Mouse (Mus musculus) adrenal gland, adult 8-10 months (tissue): ENCODE results near the gene Gm43951. TPM values are rescaled to one million over a fixed set of nuclear protein-coding genes. Genes with fewer than 3 reads are reported as not detected.

Source experiments
- DNase-seq: peaks from one replicate; pipeline ENCODE4 v3.0.0; 2022
- total RNA-seq, 4 experiments: library from RNA; stranded (reverse); gene quantifications; 2 replicates each; pipeline ENCODE4 v1.2.4; 2022

The Gm43951 gene
- 1 to 10 TPM in 3 of 4 experiments, under 1 TPM in 1; 0.64 to 2.1 (median 1.3) TPM for total RNA-seq

GRCm38 (mm10) chr11:72206341-72207203 is at the start of gene Gm43951:
Gene Gm43951 (minus strand): TSS chr11:72206840.
- no peak for DNase-seq

GRCm38 (mm10) chr11:72256441-72256840 is 49.8 kb upstream of the Gm43951 start:
- no peak for DNase-seq

GRCm38 (mm10) chr11:72255629-72256028 is 49.0 kb upstream of the Gm43951 start:
- DNase-seq: no peak

- no peak for DNase-seq
Measured at GRCm38 (mm10) chr11:72245196-72245753, 38.6 kb upstream of the Gm43951 start.

GRCm38 (mm10) chr11:72240062-72240860 is 33.6 kb upstream of the Gm43951 start:
- no peak for DNase-seq

GRCm38 (mm10) chr11:72234013-72234412 is 27.4 kb upstream of the Gm43951 start:
- DNase-seq: no peak

GRCm38 (mm10) chr11:72232991-72233390 is 26.4 kb upstream of the Gm43951 start:
- DNase-seq: no peak

- DNase-seq: no peak
Measured at GRCm38 (mm10) chr11:72232068-72232467, 25.4 kb upstream of the Gm43951 start.

GRCm38 (mm10) chr11:72228513-72228912 is 21.9 kb upstream of the Gm43951 start:
- DNase-seq: no peak

GRCm38 (mm10) chr11:72226901-72227300 is 20.3 kb upstream of the Gm43951 start:
- DNase-seq: no peak

GRCm38 (mm10) chr11:72226020-72226791 is 19.6 kb upstream of the Gm43951 start:
- no peak for DNase-seq

GRCm38 (mm10) chr11:72224865-72225264 is 18.2 kb upstream of the Gm43951 start:
- DNase-seq: peak; percentile 42

- DNase-seq: no peak
Measured at GRCm38 (mm10) chr11:72223414-72223813, 16.8 kb upstream of the Gm43951 start.

GRCm38 (mm10) chr11:72221278-72221677 is 14.6 kb upstream of the Gm43951 start:
- no peak for DNase-seq

- DNase-seq: no peak
Measured at GRCm38 (mm10) chr11:72217116-72217515, 10.5 kb upstream of the Gm43951 start.

- peak; percentile 84 for DNase-seq
Measured at GRCm38 (mm10) chr11:72215410-72215797, 8.8 kb upstream of the Gm43951 start, which contains the start of gene Med31. Gene Med31 (minus strand): TSS chr11:72215592.

- peak; percentile 95 for DNase-seq
Measured at GRCm38 (mm10) chr11:72214591-72215409, 8.2 kb upstream of the Gm43951 start.

GRCm38 (mm10) chr11:72207834-72208377 is 1.3 kb upstream of the Gm43951 start:
- no peak for DNase-seq

- peak; percentile 83 for DNase-seq
Measured at GRCm38 (mm10) chr11:72207204-72207833, 679 bp upstream of the Gm43951 start, which contains the start of the genes 4933427D14Rik and Txndc17. Gene 4933427D14Rik (minus strand): TSS chr11:72207459. Gene Txndc17 (plus strand): TSS chr11:72207547.

GRCm38 (mm10) chr11:72205256-72205655 is 1.4 kb downstream of the Gm43951 start:
- no peak for DNase-seq
